ENCODE assay signal across 24 mouse cellular contexts in the genomic region with DNA sequence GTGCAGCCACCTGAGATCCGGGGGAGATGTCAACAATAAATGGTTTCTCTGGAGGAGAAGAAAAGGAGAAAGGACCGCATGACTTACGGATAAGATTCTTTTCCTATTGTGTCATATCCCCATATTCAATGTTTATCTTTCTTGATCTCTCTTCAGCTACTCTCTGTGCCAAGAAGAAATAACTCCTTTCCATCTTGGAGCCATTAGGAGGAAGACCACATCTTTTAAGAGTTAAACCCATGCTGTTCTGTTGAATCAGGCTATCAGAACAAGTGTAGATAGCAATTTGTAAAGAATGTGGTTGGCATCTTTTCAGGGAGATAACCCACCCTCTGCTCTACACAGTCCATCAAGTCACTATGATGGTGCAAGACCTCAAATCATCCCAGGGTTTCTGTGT.
"Had no signal": no experiment of that assay in that cellular context is flagged by ENCODE, and none has a peak within 500 bp of the region (broad histone marks: within the 10 kb centered on the region; RNA-seq: fewer than 3 reads in every experiment).

No protein-coding gene starts in this region.

- H3K27me3 ChIP-seq: heart, embryonic 12.5 days; hindbrain, embryonic 13.5 days; hindbrain, embryonic 15.5 days; kidney, embryonic 15.5 days; limb, embryonic 12.5 days; limb, embryonic 15.5 days; liver, embryonic 12.5 days had no signal

- H3K4me1 ChIP-seq: hindbrain, embryonic 13.5 days; hindbrain, embryonic 15.5 days; limb, embryonic 15.5 days; liver, embryonic 12.5 days had no signal

- H3K36me3 ChIP-seq: hindbrain, embryonic 13.5 days; hindbrain, embryonic 15.5 days had no signal

- H3K27ac ChIP-seq: heart, embryonic 10.5 days; hindbrain, embryonic 13.5 days; hindbrain, embryonic 15.5 days; hindbrain, postnatal 0 days; kidney, embryonic 15.5 days; kidney, postnatal 0 days; limb, embryonic 12.5 days; limb, embryonic 15.5 days; liver, embryonic 12.5 days had no signal

- H3K9ac ChIP-seq: heart, embryonic 12.5 days; hindbrain, embryonic 13.5 days; hindbrain, embryonic 15.5 days; kidney, embryonic 15.5 days; limb, embryonic 12.5 days; limb, embryonic 15.5 days; liver, embryonic 12.5 days had no signal

- H3K4me3 ChIP-seq: heart, embryonic 10.5 days; heart, embryonic 12.5 days; hindbrain, embryonic 13.5 days; hindbrain, embryonic 15.5 days; kidney, embryonic 15.5 days; limb, embryonic 12.5 days; limb, embryonic 15.5 days; liver, embryonic 12.5 days had no signal

- ATAC-seq: hindbrain, postnatal 0 days; intestine, embryonic 16.5 days; liver, embryonic 12.5 days had no signal

- DNase-seq: gastrocnemius, postnatal 14 days; gastrocnemius, postnatal 36 days; heart, adult 18-20 months; heart, postnatal 10 days; heart, postnatal 36 days; kidney, adult 11 months; kidney, adult 2 months; kidney, adult 9 months; kidney, postnatal 14 days; kidney, postnatal 36 days; layer of hippocampus, adult 9-11 months; layer of hippocampus, postnatal 36 days; left cerebral cortex, postnatal 4 days had no signal

- H3K9me3 ChIP-seq: heart, embryonic 10.5 days; heart, embryonic 12.5 days; hindbrain, embryonic 13.5 days; hindbrain, embryonic 15.5 days; kidney, embryonic 15.5 days; limb, embryonic 12.5 days; limb, embryonic 15.5 days; liver, embryonic 12.5 days had no signal

- H3K4me2 ChIP-seq: heart, embryonic 12.5 days; hindbrain, embryonic 13.5 days; hindbrain, embryonic 15.5 days; kidney, embryonic 15.5 days; limb, embryonic 12.5 days; limb, embryonic 15.5 days; liver, embryonic 12.5 days had no signal
